Mouse (Mus musculus) brain, embryonic 14.5 days (tissue): Measurements from ENCODE around the gene Padi1.

ENCODE experiments used
- CTCF ChIP-seq: fragments of 200-500 bp; IDR thresholded peaks from 2 replicates; pipeline ENCODE4 v1.5.1; 2012; ENCODE audit warnings: inconsistent platforms, mild to moderate bottlenecking, moderate library complexity, borderline replicate concordance; ENCODE audit not compliant: insufficient read depth, insufficient read length; ENCODE audit errors: extremely low read depth
- POLR2A ChIP-seq: fragments of 200-500 bp; IDR thresholded peaks from 2 replicates; pipeline ENCODE4 v1.6.1; 2012; ENCODE audit warnings: mild to moderate bottlenecking, inconsistent platforms, borderline replicate concordance; ENCODE audit not compliant: poor library complexity, insufficient read depth, insufficient read length, severe bottlenecking; ENCODE audit errors: extremely low read depth

DNA sequence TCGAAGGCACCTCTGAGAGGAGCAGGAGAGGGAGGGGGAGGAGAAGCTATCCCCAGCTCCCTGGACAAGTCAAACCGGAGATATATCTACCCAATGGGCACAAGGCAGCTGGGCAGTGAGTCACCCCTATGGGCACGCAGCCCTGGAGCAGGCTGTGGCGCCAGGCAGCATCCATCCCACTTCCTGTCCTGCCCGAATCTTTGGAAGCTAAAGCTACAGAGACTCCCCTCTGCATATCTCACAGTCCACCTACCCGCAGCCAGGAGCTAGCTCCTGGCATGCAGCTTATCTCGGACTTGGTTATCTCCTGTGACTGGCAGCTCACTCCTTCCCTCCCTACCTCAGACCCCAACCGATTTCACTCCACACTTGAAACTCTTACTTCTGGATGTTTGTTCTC, 36.5 kb downstream of the Padi1 start:
- TF ChIP-seq CTCF = no peak
- no peak for TF ChIP-seq POLR2A
